Mouse (Mus musculus) neutrophil, adult 5-6 weeks (primary cell): ENCODE results near the gene Fyb. TPM values are rescaled to one million over a fixed set of nuclear protein-coding genes. Genes with fewer than 3 reads are reported as not detected.

ENCODE experiments used
- ATAC-seq: fragments of 151-379, 151-347 bp; 2 replicates; pipeline ENCODE4 v1.8.0; 2017; ENCODE audit warnings: mild to moderate bottlenecking, moderate TSS enrichment; ENCODE audit not compliant: insufficient number of reproducible peaks, poor library complexity, low FRiP score, severe bottlenecking; ENCODE audit errors: extremely low read depth
- total RNA-seq: library from RNA; stranded (forward); fragments of 200-1000 nt; gene quantifications from 2 replicates; pipeline ENCODE4 v1.2.3, GENCODE M21; 2017

The Fyb gene
- total RNA-seq, 1 experiment from 2014 or later, result 407 TPM

GRCm38 (mm10) chr15:6709618-6710017 is 187.0 kb downstream of the Fyb start:
- ATAC-seq, result no peak

DNA sequence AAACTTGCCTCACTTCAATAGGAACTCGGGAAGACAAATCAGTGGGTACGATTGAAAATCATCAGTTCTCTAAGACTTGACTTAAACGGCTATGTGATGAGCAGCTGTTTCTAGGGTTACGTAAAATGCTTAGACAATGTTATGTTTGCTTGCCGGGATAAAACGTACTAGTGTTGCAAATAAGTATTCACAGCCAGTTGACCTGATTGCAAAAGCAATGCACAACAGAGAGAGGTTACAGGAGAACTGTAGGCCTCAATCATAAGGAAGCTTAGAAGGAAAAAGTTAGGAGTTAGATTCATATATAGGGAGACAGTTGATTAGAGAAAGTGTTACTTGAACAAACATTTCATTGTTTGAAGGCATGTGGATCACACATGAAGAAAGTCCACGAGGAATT is 187.7 kb downstream of the Fyb start:
- no peak for ATAC-seq

DNA sequence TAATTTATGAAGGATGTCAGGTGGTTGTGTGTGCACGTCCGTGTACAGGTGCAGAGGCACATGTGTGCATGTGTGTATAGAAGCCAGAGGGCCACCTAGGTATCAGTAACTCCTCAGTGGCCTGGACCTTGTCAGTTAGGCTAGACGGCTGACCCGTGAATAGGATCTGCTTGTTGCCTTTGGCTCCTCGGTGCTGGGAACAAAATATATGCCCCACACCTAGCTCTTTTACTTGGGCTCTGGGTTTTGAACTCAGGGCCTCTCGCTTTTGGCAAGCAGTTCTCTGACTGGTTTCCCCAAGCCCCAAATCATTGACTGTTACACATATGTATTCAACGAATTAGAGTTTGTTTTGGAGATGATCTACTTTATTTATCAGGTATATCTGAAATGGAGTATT is 188.6 kb downstream of the Fyb start:
- ATAC-seq, result no peak

Other genes with a start within 250 kb of the Fyb start
- gene Dab2, start 223.1 kb upstream of the Fyb start, total RNA-seq, result not detected in 2 replicates
- gene C9, start 77.5 kb upstream of the Fyb start, total RNA-seq, result not detected in 2 replicates
- gene Rictor, start 185.5 kb downstream of the Fyb start, total RNA-seq, result 96.7 and 109 TPM in 2 replicates